Mouse (Mus musculus) lung, postnatal 0 days (tissue): Measurements from ENCODE around the gene Gm28047.

Experiments used
- CTCF ChIP-seq: IDR thresholded peaks from 2 replicates; pipeline ENCODE4 v1.5.1; 2016; ENCODE audit warnings: antibody characterized with exemption, mild to moderate bottlenecking
- EP300 ChIP-seq: IDR thresholded peaks from 2 replicates; pipeline ENCODE4 v1.6.1; 2016; ENCODE audit warnings: antibody characterized with exemption, mild to moderate bottlenecking, control low read depth

- TF ChIP-seq CTCF, result no peak; the same call in 1 of the 2 replicates
- no peak for TF ChIP-seq EP300
Observed at GRCm38 (mm10) chr15:102625687-102626055, 804 bp upstream of the Gm28047 start.
